28 mouse cellular contexts compared by ENCODE assay signal in the genomic region with DNA sequence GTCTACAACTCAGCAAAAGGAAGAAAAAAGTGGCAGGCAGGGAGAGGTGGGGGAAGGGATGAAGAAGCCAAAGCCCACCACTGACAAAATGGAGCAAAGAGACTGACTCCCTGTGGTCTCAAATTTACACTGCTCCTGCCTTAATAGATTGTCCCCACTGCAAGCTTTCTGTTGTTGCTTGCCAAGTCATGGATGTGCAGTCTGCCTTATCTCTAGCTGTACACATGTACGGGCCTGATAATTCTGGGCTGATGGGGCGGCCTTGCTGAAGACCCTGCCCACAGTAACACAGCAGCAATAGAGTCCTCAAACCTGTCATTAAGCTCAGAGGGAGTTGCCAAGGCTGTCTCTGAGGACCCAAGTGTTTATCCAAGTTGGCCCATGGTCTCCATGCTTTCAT.
DNase-seq lines count a peak whose midpoint lies in the region; ATAC-seq and TF ChIP-seq lines count a peak whose summit lies in the region.
"Had no signal": no experiment of that assay in that cellular context is flagged by ENCODE, and none has a peak within 500 bp of the region (broad histone marks: within the 10 kb centered on the region; RNA-seq: fewer than 3 reads in every experiment).

No protein-coding gene starts in this region.

- no peaks in the 10 kb centered on the region for H3K9me3 ChIP-seq in MEL (replicated peaks; ENCODE audit: insufficient read depth, low read length)
- H3K9me3 ChIP-seq in liver, embryonic 12.5 days (replicated peaks) = no peaks in the 10 kb centered on the region
- no peaks in the 10 kb centered on the region for H3K9me3 ChIP-seq in liver, postnatal 0 days (ENCODE audit: low read length)
- H3K9me3 ChIP-seq: forebrain, embryonic 13.5 days; hindbrain, embryonic 13.5 days; limb, embryonic 10.5 days; limb, embryonic 15.5 days; megakaryocyte, embryonic 14.5 days; midbrain, embryonic 13.5 days; stomach, embryonic 15.5 days had no signal

- DNase-seq in MEL (ENCODE audit: low read depth, low spot score) = peak; percentile 95
- peak; percentile 22 for DNase-seq in c-Kit-positive CD71-positive TER-119-negative erythroid progenitor cells, embryonic 14.5 days (ENCODE audit: low read depth)
- no peak for DNase-seq in liver, postnatal 0 days
- DNase-seq in lung, adult 18-20 months = no peak
- no peak for DNase-seq in frontal cortex, postnatal 14 days (ENCODE audit: low spot score in 2 of 2)
- no peak for DNase-seq in adrenal gland, postnatal 25 days
- DNase-seq: adrenal gland, postnatal 14 days; cerebellum, adult 8-10 months; cerebellum, postnatal 25 days; heart, postnatal 4 days; kidney, adult 8-10 months; kidney, postnatal 10 days; layer of hippocampus, postnatal 36 days; lung, postnatal 36 days; right cerebral cortex, postnatal 14 days; thymus, postnatal 14 days had no signal

- WGBS in liver, embryonic 12.5 days (ENCODE audit: insufficient replicate concordance) = 13% methylated on average over 2 of the region's 2 CpGs
- WGBS in liver, postnatal 0 days (ENCODE audit: insufficient replicate concordance) = 66% methylated on average over 2 of the region's 2 CpGs

- H3K4me1 ChIP-seq in MEL (ENCODE audit: control insufficient read depth in 1 of 2, insufficient read depth in 2 of 2, low read length in 2 of 2) = peaks cover 48 to 57% of the 10 kb centered on the region in 2 experiments
- H3K4me1 ChIP-seq in liver, embryonic 12.5 days = peaks cover 61% of the 10 kb centered on the region
- H3K4me1 ChIP-seq in liver, postnatal 0 days (ENCODE audit: insufficient read depth) = no peaks in the 10 kb centered on the region
- H3K4me1 ChIP-seq: forebrain, embryonic 13.5 days; hindbrain, embryonic 13.5 days; megakaryocyte, embryonic 14.5 days; midbrain, embryonic 13.5 days; stomach, embryonic 15.5 days had no signal

- ATAC-seq in liver, embryonic 12.5 days = peak; percentile 100
- peak; percentile 72 for ATAC-seq in liver, postnatal 0 days
- ATAC-seq: forebrain, embryonic 13.5 days; intestine, embryonic 16.5 days; midbrain, embryonic 13.5 days; Patski had no signal

- TF ChIP-seq EP300 in MEL (IDR thresholded peaks at IDR 0.05; ENCODE audit: low read depth in 1 of 2, low read length in 2 of 2) = peak; percentile 97 to 98
- peak; percentile 71 for TF ChIP-seq EP300 in liver, postnatal 0 days (IDR thresholded peaks at IDR 0.05; ENCODE audit: low read depth)

- peaks cover 0 to 51% of the 10 kb centered on the region in 2 experiments; a peak in 2 of 4 replicates for H3K36me3 ChIP-seq in MEL (ENCODE audit: control insufficient read depth in 1 of 2, insufficient read depth in 2 of 2, low read length in 2 of 2)
- H3K36me3 ChIP-seq in liver, embryonic 12.5 days = no peaks in the 10 kb centered on the region
- no peaks in the 10 kb centered on the region for H3K36me3 ChIP-seq in liver, postnatal 0 days (replicated peaks; ENCODE audit: insufficient read depth, low read length)
- H3K36me3 ChIP-seq: heart, embryonic 15.5 days; hindbrain, embryonic 13.5 days; limb, embryonic 10.5 days; limb, embryonic 15.5 days; midbrain, embryonic 13.5 days; neural tube, embryonic 13.5 days; stomach, embryonic 15.5 days had no signal

- TF ChIP-seq RAD21 in MEL (IDR thresholded peaks at IDR 0.05; ENCODE audit: low read depth, low read length) = peak; percentile 9; the same call in 1 of the 2 replicates

- peak overlapping the region; percentile 37 for H3K9ac ChIP-seq in MEL (ENCODE audit: control insufficient read depth, low read depth, low read length, poor library complexity, severe bottlenecking)
- H3K9ac ChIP-seq in liver, embryonic 12.5 days = peak overlapping the region; percentile 39
- H3K9ac ChIP-seq in liver, postnatal 0 days (replicated peaks) = no peak overlapping the region
- H3K9ac ChIP-seq: forebrain, embryonic 13.5 days; heart, embryonic 15.5 days; hindbrain, embryonic 13.5 days; limb, embryonic 15.5 days; midbrain, embryonic 13.5 days; neural tube, embryonic 13.5 days; stomach, embryonic 15.5 days had no signal

- peak in 1 of 3 experiments; percentile 10; a peak in 1 of 6 replicates for TF ChIP-seq CTCF in MEL (IDR thresholded peaks at IDR 0.05 in 2 of 3, conservative IDR thresholded peaks at IDR 0.05 in 1 of 3; ENCODE audit: control insufficient read depth in 1 of 3, insufficient read depth in 1 of 3, low read depth in 2 of 3, low read length in 3 of 3, poor library complexity in 1 of 3, severe bottlenecking in 1 of 3)
- no peak for TF ChIP-seq CTCF in liver, postnatal 0 days (IDR thresholded peaks at IDR 0.05; ENCODE audit: low read depth)

- no peak for TF ChIP-seq POLR2A in MEL (IDR thresholded peaks at IDR 0.05; ENCODE audit: control insufficient read depth in 1 of 2, insufficient read depth in 1 of 2, low read depth in 1 of 2, low read length in 2 of 2, poor library complexity in 1 of 2)

- H3K27ac ChIP-seq in MEL (ENCODE audit: control insufficient read depth, low read depth, low read length) = peak overlapping the region; percentile 72
- H3K27ac ChIP-seq in liver, embryonic 12.5 days = peak overlapping the region; percentile 84
- no peak overlapping the region for H3K27ac ChIP-seq in liver, postnatal 0 days (ENCODE audit: low read depth)
- H3K27ac ChIP-seq: forebrain, embryonic 13.5 days; heart, embryonic 15.5 days; hindbrain, embryonic 13.5 days; limb, embryonic 10.5 days; limb, embryonic 15.5 days; midbrain, embryonic 13.5 days; neural tube, embryonic 13.5 days; stomach, embryonic 15.5 days had no signal

- H3K4me2 ChIP-seq in liver, embryonic 12.5 days = peak overlapping the region; percentile 41
- no peak overlapping the region for H3K4me2 ChIP-seq in liver, postnatal 0 days (ENCODE audit: low read depth, low read length)
- H3K4me2 ChIP-seq: forebrain, embryonic 13.5 days; heart, embryonic 15.5 days; hindbrain, embryonic 13.5 days; limb, embryonic 15.5 days; midbrain, embryonic 13.5 days; neural tube, embryonic 13.5 days; stomach, embryonic 15.5 days had no signal

- no peaks in the 10 kb centered on the region for H3K27me3 ChIP-seq in MEL (ENCODE audit: control insufficient read depth in 1 of 2, insufficient read depth in 2 of 2, low read length in 2 of 2)
- H3K27me3 ChIP-seq in liver, embryonic 12.5 days (replicated peaks) = no peaks in the 10 kb centered on the region; the same call in 1 of the 2 replicates
- H3K27me3 ChIP-seq in liver, postnatal 0 days (ENCODE audit: insufficient read depth, low read length) = no peaks in the 10 kb centered on the region
- H3K27me3 ChIP-seq: forebrain, embryonic 13.5 days; hindbrain, embryonic 13.5 days; limb, embryonic 15.5 days; megakaryocyte, embryonic 14.5 days; midbrain, embryonic 13.5 days; neural tube, embryonic 13.5 days; Patski had no signal

- no peaks in the 10 kb centered on the region for H3K79me2 ChIP-seq in MEL (ENCODE audit: control insufficient read depth, insufficient read depth, low read length, poor library complexity)

- peak overlapping the region; percentile 34 to 35 for H3K4me3 ChIP-seq in MEL (ENCODE audit: control insufficient read depth in 1 of 2, insufficient read depth in 1 of 2, low read depth in 2 of 2, low read length in 2 of 2)
- H3K4me3 ChIP-seq in liver, embryonic 12.5 days = no peak overlapping the region
- no peak overlapping the region for H3K4me3 ChIP-seq in liver, postnatal 0 days (ENCODE audit: low read depth, low read length)
- H3K4me3 ChIP-seq: forebrain, embryonic 13.5 days; heart, embryonic 15.5 days; hindbrain, embryonic 13.5 days; limb, embryonic 10.5 days; limb, embryonic 15.5 days; megakaryocyte, embryonic 14.5 days; midbrain, embryonic 13.5 days; neural tube, embryonic 13.5 days; stomach, embryonic 15.5 days had no signal

TF ChIP-seq in MEL, 35 proteins besides CTCF, POLR2A, EP300 and RAD21 (continues in another document):
- TF ChIP-seq MYC (IDR thresholded peaks at IDR 0.05; ENCODE audit: low read depth, low read length) (0 out of 2 replicates have a peak, but pooled peaks have one; percentile 57), TBP (IDR thresholded peaks at IDR 0.05; ENCODE audit: low read depth, low read length) (peak; percentile 72), GABPA (IDR thresholded peaks at IDR 0.05; ENCODE audit: low read depth, low read length) (peak; percentile 73), MEF2A (IDR thresholded peaks at IDR 0.05; ENCODE audit: extremely low read depth, insufficient replicate concordance, low read depth, low read length, poor library complexity, severe bottlenecking) (peak; percentile 73; the same call in 1 of the 2 replicates), ETS1 (IDR thresholded peaks at IDR 0.05; ENCODE audit: low read depth, low read length) (peak; percentile 95), TCF12 (IDR thresholded peaks at IDR 0.05; ENCODE audit: low read depth, low read length) (peak; percentile 99), NELFE (IDR thresholded peaks at IDR 0.05; ENCODE audit: low read depth, low read length) (no peak), CHD2 (IDR thresholded peaks at IDR 0.05; ENCODE audit: low read length) (peak; percentile 64), HCFC1 (IDR thresholded peaks at IDR 0.05; ENCODE audit: low read depth, low read length) (0 out of 2 replicates have a peak, but pooled peaks have one; percentile 62), MAZ (IDR thresholded peaks at IDR 0.05; ENCODE audit: low read depth, low read length) (0 out of 2 replicates have a peak, but pooled peaks have one; percentile 82), POLR2AphosphoS2 (IDR thresholded peaks at IDR 0.05; ENCODE audit: low read length) (no peak; the same call in 1 of the 2 replicates), USF2 (IDR thresholded peaks at IDR 0.05; ENCODE audit: borderline replicate concordance in 1 of 2, insufficient read depth in 1 of 2, low read depth in 1 of 2, low read length in 2 of 2) (no peak), ZNF384 (IDR thresholded peaks at IDR 0.05; ENCODE audit: low read depth, low read length) (peak; percentile 71), RCOR1 (IDR thresholded peaks at IDR 0.05; ENCODE audit: low read depth, low read length) (peak; percentile 92), NRF1 (IDR thresholded peaks at IDR 0.05; ENCODE audit: insufficient read depth, low read depth, low read length, poor library complexity, severe bottlenecking) (no peak), JUND (IDR thresholded peaks at IDR 0.05; ENCODE audit: low read depth, low read length) (0 out of 2 replicates have a peak, but pooled peaks have one; percentile 41), GATA1 (IDR thresholded peaks at IDR 0.05; ENCODE audit: low read depth, low read length) (peak; percentile 99), ELF1 (IDR thresholded peaks at IDR 0.05; ENCODE audit: low read depth, low read length) (0 out of 2 replicates have a peak, but pooled peaks have one; percentile 8), POLR2AphosphoS5 (IDR thresholded peaks at IDR 0.05; ENCODE audit: borderline replicate concordance, low read depth, low read length) (no peak), ZC3H11A (IDR thresholded peaks at IDR 0.05; ENCODE audit: low read depth, low read length) (peak; percentile 50), ZMIZ1 (IDR thresholded peaks at IDR 0.05; ENCODE audit: low read depth, low read length) (peak; percentile 66), MAX (IDR thresholded peaks at IDR 0.05; ENCODE audit: low read length) (0 out of 2 replicates have a peak, but pooled peaks have one; percentile 39)

Comparison
In these comparisons a context has a peak if more than half of its experiments do, and no peak if none do; other contexts are left out.
1. DNase-seq: peak in MEL (single experiment) and c-Kit-positive CD71-positive TER-119-negative erythroid progenitor cells, embryonic 14.5 days (single experiment); none in liver, postnatal 0 days (single experiment), lung, adult 18-20 months (0 of 2), frontal cortex, postnatal 14 days (0 of 2) and adrenal gland, postnatal 25 days (single experiment).
2. H3K4me3 ChIP-seq: peak in MEL (2 of 2); none in liver, embryonic 12.5 days (single experiment) and liver, postnatal 0 days (single experiment).